Mouse (Mus musculus): ENCODE data around the gene Aass.
"Not testable (repeated sequence)": the region's sequence is repeated elsewhere in the genome, so short reads cannot be mapped to it uniquely, and the experiment has no call there.

Gene Aass

GRCm38 (mm10) chr6:23132573-23133181 is at the start of gene Aass:
TSS of gene Aass (minus strand) at chr6:23132986.
- in situ Hi-C loops (cut with MboI, MseI): no loop called here

- in situ Hi-C loops (cut with MboI, MseI): loop anchor here (25.0 kb wide), 1 partner anchor 282 kb away; no protein-coding TSS in a partner anchor
Observed at GRCm38 (mm10) chr6:23180096-23180495, 47.3 kb upstream of the Aass start.

GRCm38 (mm10) chr6:23163824-23164223 is 31.0 kb upstream of the Aass start:
- in situ Hi-C loops (cut with MboI, MseI): not testable (repeated sequence)

GRCm38 (mm10) chr6:23156357-23156756 is 23.6 kb upstream of the Aass start:
- in situ Hi-C loops (cut with MboI, MseI): not testable (repeated sequence)

- in situ Hi-C loops (cut with MboI, MseI): no loop called here
Observed at GRCm38 (mm10) chr6:23153112-23153511, 20.3 kb upstream of the Aass start.

GRCm38 (mm10) chr6:23147221-23147620 is 14.4 kb upstream of the Aass start:
- in situ Hi-C loops (cut with MboI, MseI): loop anchor here (10.0 kb wide), 1 partner anchor 472 kb away; no protein-coding TSS in a partner anchor

- in situ Hi-C loops (cut with MboI, MseI): loop anchor here (10.0 kb wide), 1 partner anchor 469 kb away; no protein-coding TSS in a partner anchor
Observed at GRCm38 (mm10) chr6:23143980-23144379, 11.2 kb upstream of the Aass start.

- in situ Hi-C loops (cut with MboI, MseI): no loop called here
Observed at GRCm38 (mm10) chr6:23131015-23131414, 1.8 kb downstream of the Aass start.

GRCm38 (mm10) chr6:23129201-23129600 is 3.6 kb downstream of the Aass start:
- in situ Hi-C loops (cut with MboI, MseI): no loop called here

GRCm38 (mm10) chr6:23126706-23127105 is 6.1 kb downstream of the Aass start:
- in situ Hi-C loops (cut with MboI, MseI): no loop called here

- in situ Hi-C loops (cut with MboI, MseI): no loop called here
Observed at GRCm38 (mm10) chr6:23125831-23126230, 7.0 kb downstream of the Aass start.

- in situ Hi-C loops (cut with MboI, MseI): no loop called here
Observed at GRCm38 (mm10) chr6:23124823-23125222, 8.0 kb downstream of the Aass start.

GRCm38 (mm10) chr6:23122934-23123333 is 9.9 kb downstream of the Aass start:
- in situ Hi-C loops (cut with MboI, MseI): no loop called here

- in situ Hi-C loops (cut with MboI, MseI): no loop called here
Observed at GRCm38 (mm10) chr6:23114781-23115180, 18.0 kb downstream of the Aass start.

GRCm38 (mm10) chr6:23107069-23107468 is 25.7 kb downstream of the Aass start:
- in situ Hi-C loops (cut with MboI, MseI): no loop called here

- in situ Hi-C loops (cut with MboI, MseI): no loop called here
Observed at GRCm38 (mm10) chr6:23106373-23106772, 26.4 kb downstream of the Aass start.

- in situ Hi-C loops (cut with MboI, MseI): loop anchor here (10.0 kb wide), 1 partner anchor 1166 kb away; no protein-coding TSS in a partner anchor
Observed at GRCm38 (mm10) chr6:23090346-23091055, 42.3 kb downstream of the Aass start.

- in situ Hi-C loops (cut with MboI, MseI): not testable (repeated sequence)
Observed at GRCm38 (mm10) chr6:23089292-23089691, 43.5 kb downstream of the Aass start.

- in situ Hi-C loops (cut with MboI, MseI): no loop called here
Observed at GRCm38 (mm10) chr6:23084587-23085421, 48.0 kb downstream of the Aass start.

- in situ Hi-C loops (cut with MboI, MseI): no loop called here
Observed at GRCm38 (mm10) chr6:23079991-23080680, 52.6 kb downstream of the Aass start.

- in situ Hi-C loops (cut with MboI, MseI): no loop called here
Observed at GRCm38 (mm10) chr6:23078273-23078672, 54.5 kb downstream of the Aass start.

GRCm38 (mm10) chr6:23076060-23076459 is 56.7 kb downstream of the Aass start:
- in situ Hi-C loops (cut with MboI, MseI): no loop called here
